Mouse (Mus musculus) layer of hippocampus, postnatal 10 days (tissue): ENCODE measurements around the gene B3gat3. TPM values are rescaled to one million over a fixed set of nuclear protein-coding genes. Genes with fewer than 3 reads are reported as not detected.
"Not testable (repeated sequence)": the region's sequence is repeated elsewhere in the genome, so short reads cannot be mapped to it uniquely, and the experiment has no call there.

Experiments used
- DNase-seq, 2 experiments: peaks; one replicate each; pipeline ENCODE4 v3.0.0; 2021; ENCODE audit warnings: low spot score in 2 of 2
- total RNA-seq, 2 experiments: library from RNA; stranded (reverse); gene quantifications; 2 replicates each; pipeline ENCODE4 v1.2.3; 2021

B3gat3 gene
- total RNA-seq, 2 experiments from 2014 or later: 121 to 130 TPM

DNA sequence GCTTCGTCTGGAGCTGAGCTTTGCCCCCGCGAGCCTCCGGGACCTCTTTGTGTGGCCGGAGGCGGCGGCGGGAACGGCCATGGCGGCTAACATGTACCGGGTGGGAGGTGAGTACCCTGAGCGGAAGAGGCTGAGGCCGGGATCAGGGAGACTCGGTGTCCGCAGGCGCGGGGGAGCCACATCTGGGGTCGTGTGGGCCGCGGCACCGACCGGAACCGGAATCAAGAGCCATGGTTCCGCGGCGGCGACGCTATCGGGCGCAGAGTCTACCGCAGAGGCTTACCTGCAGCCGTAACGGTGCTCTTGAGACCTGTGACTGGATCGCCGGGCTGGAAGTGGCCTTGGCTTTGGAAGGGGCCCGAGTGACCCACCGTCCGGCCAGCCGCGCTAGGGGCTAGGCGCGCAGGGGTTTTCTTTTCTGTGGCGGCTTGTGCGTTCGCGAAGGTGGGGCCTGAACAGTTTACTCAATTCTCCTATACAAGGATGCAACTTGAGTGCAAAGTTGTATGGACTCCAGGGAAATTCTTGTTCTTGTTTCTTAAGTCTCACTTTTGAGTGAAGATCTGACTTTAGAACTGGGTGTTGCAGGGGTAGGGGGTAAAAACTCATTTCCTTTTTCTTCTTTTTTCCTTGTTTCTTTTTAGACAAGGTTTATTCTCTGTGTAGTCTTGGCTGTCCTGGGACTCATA lies 22.2 kb downstream of the B3gat3 start:
- no peak for DNase-seq

DNA sequence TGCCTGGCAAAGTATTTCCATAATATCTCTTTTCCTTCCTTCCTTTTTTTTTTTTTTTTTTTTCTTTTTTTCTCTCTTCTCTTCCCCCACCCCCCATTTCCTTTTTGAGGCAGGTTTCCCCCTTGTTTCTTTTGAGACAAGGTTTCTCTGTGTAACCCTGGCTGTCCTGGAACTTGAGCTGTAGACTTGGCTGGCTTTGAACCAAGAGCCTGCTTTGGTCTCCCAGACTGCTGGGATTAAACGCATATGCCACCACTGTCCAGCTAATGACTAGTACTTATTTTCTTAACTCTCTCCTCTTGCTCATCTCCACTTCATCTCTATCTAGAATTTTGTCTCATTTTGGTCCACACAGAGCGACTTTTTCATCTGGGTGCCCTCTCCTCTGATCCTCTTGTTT lies 22.9 kb downstream of the B3gat3 start:
- DNase-seq: no peak

DNA sequence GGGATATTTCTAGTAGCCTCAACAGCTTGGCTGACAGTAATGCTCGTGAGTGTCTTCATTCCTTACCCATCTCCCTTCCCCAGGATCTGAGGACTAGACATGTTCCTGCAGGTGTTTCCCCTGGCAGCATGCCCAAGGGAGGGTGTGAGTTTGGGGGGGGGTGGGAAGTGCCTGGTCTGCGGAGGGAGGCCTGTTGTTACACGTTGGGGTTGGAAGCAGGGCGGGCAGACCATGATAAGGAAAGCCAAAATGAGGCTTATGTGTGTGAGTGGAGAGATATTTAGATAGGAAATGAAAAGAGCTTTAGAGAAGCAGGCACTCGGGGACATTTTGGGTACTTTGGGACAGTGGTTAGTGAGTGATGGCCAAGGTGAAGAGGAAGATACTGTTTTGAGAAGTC lies 23.9 kb downstream of the B3gat3 start:
- no peak for DNase-seq

DNA sequence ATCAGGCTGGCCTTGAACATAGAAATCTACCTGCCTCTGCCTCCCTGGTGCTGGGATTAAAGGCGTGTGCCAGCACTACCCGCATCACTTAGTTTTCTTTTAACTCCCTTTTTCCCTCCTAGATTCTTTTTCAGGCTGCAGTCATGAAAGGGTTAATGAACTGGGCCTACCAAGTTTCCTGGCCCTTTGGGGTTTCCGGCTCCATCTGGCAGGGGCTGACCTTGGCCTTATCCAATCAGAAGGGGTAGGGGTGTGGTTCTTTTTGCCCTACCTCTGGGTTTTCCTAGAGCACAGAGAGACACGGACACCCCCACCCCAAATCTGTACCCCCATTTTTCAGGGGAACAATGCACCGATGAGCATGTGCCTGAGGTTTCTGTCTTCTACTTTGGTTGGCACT lies 24.6 kb downstream of the B3gat3 start:
- DNase-seq: peak; percentile 62 to 69

DNA sequence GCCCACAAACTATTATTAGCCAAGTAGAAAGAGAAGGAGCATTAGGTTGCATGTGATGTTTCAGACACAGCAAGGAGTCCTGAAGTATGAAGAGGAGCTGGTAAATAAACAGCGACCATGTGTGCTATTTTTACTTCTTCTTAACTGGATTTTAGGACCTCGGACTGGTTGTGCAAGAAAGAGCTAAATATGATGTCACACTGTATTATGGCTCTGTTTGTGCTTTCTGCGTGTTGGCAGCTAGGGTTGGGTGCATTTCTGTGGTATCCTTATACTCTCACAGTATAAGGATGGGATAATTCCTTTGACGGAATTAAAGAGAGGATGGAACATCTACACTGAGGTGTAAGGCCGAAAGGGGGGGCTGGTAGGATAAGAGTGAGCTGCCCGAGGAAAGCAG lies 25.1 kb downstream of the B3gat3 start:
- no peak for DNase-seq

DNA sequence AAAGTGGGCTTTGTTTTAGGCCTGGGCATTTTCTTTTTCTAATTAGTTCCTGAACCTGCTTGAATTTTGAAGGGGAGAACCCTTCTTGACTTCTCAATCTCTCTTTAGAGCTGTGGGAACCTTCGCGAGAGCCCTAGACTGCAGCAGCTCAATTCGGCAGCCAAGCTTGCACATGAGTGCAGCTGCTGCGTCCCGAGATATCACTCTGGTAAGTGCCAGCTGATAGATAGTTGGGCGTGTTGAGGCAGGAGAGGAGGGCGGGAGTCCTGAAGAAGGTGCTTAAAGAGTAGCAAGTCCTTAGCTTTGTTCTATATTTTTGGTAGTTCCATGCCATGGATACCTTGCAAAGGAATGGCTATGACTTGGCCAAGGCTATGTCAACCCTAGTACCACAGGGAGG lies 26.8 kb downstream of the B3gat3 start:
- DNase-seq: no peak

DNA sequence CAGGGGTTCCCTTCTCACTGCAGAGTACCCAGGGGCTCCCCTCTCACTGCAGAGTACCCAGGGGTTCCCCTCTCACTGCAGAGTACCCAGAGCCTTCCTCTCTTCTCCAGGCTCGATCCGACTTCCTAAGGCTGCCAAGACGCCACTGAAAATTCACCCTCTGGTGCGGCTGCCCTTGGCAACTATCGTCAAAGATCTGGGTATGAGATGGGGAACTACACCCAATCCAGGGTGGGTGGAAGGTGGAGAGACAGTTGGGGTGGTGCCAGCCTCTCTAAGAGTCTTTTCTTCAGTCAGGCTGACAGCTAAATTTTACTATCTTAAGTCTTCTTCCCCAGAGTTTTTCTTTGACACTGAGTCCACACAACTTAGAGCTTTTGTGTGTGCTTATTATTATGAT lies 30.0 kb downstream of the B3gat3 start:
- DNase-seq: no peak

DNA sequence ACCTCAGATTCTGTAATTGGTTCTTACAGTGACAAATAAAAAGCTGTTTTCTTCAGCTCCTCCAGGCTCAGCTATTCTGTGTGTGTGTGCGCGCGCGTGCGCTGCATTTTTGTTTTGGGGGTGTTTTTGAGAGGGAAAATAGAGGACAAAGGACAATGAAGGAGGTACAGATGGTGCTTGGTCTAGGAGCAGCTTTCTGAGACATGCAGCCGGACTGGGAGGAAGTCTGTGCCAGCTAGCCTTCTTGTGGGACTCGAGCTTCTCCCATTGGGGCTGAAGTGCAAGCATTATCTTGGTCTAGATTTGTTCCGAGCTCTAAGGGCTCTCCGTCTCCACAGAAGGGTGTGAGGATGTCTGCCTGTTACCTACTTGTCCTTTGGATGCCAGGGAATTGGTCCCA lies 32.1 kb downstream of the B3gat3 start:
- peak; percentile 48 to 53 for DNase-seq

DNA sequence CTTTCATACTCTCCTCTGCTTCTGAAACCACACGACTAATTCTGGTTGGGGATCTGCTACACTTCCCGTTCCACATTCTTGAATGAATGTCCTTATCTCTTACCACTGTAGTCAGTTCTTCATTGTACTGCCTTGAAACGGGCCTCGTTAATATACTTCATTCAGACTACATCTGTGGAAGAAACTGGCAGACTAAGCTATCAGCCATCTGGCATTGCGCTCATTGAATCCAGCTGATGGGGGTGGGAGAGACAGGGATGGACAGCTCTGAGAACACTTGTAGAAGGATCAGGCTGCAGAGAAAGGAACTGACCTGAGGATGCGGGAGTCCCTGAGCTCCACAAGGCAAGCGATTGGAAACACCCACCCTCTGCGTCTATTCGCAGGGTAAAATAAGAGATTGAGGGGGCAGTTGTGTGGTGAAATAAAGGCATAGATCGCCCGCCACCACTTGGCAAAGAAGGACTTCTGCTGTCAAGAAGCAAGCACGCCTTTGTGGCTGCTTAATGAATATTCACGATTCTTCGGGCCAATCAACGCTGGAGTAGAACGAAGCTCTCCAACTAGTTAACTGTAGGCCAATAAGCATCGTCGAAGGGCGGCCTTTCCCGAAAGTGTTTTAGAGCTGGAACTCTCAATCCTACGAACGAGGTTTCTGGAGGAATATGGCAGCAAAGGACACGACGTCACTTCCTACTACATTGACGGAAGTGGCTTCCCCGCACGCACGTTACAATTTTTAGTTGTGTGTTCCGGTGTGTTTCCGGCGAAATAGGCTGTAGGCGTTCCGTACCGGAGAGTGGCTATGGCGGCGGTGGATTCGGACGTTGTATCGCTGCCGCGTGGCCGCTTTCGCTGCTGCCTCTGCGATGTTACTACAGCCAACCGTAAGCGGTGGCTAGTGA lies 33.2 kb downstream of the B3gat3 start, which contains the start of gene Tut1:
Gene Tut1, plus strand, starts transcription at position 713 of the 905 bp plus-strand sequence.
- peak; percentile 94 to 95 for DNase-seq

DNA sequence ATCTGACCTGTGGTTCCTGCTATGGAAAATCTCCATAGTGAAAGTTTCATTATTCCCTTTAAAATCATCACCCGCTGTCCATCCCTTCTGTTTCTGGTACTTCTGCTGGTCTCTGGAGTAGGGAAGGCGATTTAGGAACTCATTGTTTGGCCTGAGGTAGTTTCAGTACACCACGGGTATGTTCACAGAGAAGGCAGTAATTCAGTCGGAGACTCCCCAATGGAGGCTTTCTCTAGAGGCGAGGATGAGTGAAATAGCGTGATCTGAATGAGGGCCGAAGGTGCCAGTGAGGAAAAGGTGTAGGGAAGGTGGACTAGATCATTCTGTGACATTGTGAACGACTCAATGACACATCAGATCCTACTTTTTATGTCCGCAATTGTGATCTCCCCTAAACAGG lies 34.0 kb downstream of the B3gat3 start:
- DNase-seq: no peak

DNA sequence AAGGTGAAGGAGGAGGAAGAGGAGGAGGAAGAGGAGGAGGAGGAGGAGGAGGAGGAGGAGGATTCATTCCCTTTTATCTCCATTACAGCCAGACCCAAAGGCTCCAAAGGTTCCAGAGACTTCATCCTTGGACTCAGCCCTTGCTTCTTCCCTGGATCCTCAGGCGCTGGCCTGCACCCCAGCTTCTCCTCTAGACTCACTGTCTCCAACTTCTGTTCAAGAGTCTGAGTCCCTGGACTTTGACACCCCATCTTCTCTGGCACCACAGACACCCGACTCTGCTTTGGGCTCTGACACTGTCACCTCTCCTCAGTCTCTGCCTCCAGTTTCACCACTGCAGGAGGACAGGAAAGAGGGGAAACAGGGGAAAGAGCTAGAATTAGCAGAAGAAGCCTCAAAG lies 42.1 kb downstream of the B3gat3 start:
- no peak for DNase-seq

DNA sequence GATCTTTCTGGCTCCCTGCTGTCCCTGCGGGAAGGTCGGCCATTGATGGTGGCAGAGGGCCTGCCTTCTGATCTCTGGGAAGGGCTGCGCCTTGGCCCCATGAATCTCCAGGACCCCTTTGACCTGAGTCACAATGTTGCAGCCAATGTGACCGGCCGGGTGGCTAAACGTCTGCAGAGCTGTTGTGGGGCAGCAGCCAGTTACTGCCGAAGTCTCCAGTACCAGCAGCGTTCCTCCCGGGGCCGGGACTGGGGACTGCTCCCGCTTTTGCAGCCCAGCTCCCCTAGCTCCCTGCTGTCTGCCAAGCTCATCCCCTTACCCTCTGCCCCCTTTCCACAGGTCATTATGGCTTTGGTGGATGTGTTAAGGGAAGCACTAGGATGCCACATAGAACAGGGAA lies 44.9 kb downstream of the B3gat3 start:
- DNase-seq: no peak

DNA sequence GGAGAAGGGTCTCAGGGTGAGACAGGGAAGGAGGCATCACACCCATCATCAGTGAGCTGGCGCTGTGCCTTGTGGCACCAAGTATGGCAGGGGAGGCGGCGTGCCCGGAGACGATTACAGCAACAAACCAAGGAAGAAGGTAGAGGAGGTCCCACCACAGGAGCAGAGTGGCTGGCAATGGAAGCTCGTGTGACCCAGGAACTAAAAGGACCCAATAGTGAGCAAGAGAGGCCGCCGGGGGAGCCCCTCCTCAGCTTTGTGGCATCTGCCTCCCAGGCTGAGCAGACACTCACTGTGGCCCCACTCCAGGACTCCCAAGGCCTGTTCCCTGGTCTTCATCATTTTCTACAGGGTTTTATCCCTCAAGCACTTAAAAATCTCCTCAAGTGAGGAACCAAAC lies 45.6 kb downstream of the B3gat3 start:
- DNase-seq: peak in 1 of 2 experiments; percentile 50

DNA sequence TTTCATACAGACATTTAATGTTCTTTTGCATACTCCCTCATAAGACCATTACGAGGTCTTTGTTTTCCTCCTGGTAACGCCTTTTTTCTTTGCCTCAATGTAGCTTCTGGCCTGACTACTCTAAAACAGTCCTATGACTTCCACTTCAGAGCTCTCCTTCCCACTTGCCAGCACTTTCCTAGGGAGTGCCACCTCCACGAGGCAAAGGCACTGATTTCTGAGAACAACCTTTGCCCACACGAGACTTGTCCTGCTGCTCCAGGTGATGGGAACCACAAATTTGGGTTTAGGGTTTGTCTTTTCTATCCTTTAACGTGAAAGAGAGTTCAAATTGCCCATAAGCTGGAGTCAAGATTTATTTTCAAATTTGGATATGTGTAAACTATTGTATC lies 46.0 kb downstream of the B3gat3 start:
- no peak for DNase-seq

DNA sequence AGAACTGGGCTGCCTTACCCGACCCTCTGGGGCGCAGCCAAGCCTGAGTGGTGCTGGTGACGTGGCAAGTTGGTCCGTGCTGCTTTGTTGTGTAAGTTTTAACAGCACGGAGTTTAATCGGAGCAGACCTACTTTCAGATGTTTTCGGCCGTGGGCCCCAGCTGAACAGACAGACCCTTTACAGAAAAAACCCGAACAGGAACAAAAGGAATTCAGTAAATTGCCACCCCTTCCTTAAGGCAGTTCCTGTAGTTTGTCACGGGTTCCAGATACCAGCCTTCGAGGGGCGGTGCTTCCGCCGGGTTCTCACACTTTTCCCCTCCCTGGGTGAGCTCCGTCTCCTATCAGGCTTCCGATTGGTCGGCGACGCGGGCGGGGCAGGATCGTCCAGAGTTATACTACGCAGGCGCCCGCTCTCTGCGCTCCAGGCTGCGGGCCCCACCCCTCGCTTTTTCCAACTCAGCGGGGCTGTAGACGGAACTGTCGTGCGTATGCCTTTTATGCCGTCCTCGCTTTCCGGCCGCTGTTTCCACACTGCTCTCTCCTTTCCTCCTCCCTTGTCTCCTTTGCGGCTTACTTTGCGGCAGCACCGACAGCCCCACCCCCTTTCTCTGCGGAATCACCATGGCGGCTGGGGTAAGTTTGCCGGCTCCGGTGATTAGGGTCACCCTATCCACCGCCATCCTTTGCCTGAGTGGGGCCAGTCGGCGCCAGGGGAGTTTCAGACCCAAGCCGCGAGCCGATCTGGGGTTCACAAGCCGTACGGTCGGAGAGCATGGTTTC lies 46.6 kb downstream of the B3gat3 start, which contains the start of gene Eef1g:
Gene Eef1g, plus strand, starts transcription at position 452 of the 783 bp plus-strand sequence.
- DNase-seq: peak; percentile 96 to 98

DNA sequence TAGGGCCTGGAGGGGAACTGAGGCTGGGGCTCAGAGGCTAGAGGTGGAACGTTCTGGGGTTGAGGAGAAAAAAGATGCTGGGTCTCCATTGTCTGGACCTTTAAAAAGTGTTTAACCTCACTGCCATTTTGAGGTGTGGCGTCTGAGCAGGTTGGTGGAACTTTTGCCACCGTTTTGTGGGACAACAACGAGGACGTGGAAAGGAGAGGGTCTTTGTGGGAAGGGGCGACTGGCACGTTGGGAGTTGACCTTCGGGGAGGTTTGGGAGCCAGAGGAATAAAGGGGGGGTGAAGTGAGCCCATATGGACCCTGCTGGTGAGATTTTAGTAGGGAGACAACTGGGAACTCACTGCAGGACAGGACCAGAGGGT lies 47.2 kb downstream of the B3gat3 start:
- no peak for DNase-seq

DNA sequence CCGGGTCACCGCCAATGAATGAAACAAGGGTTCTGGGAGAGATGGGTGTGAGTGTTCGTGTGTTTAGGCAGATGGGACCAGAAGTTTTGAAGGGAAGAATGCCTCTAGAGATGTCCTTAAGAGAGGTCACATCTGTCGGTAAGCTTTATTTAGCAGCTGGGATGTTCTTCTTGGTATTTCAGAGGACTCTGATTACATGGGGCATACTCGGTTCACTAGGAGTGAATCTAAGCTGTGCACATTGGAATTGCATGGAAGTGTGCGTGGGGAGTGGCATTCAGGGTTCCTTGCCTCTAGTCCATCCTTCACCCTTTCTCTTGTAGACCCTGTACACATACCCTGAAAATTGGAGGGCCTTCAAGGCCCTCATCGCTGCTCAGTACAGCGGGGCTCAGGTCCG lies 47.7 kb downstream of the B3gat3 start:
- DNase-seq: no peak

DNA sequence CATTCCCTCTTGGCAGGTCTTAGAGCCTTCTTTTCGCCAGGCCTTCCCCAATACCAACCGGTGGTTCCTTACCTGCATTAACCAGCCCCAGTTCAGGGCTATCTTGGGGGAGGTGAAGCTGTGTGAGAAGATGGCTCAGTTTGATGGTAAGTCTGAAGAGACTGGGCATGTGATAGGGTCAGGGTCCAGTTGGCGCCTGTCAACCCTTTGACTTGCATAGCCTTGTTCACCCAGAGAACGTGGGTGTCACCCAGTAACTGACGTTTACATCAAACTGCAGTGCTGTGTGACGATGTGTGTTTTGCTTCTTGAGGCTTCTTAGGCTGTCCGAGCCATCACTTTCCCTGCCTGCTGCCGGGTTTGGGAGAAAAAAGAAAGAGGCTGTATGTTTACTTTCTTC lies 52.3 kb downstream of the B3gat3 start:
- DNase-seq: not testable (repeated sequence)

DNA sequence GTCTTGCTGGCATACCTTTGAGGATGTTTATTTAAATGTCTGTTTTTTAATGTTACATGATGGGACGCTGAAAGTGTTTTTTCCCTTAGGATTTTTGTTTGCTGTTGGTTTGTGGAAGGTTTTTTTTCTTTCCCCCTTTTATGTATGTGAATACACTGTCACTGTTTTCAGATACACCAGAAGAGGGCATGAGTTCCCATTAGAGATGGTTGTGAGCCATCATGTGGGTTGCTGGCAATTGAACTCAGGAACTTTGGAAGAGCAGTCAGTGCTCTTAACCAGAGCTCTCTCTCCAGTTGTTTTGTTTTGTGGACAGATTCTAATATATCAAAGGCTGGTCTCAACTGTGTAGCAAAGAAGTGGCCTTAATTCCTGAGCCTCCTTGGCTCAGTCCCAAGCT lies 54.5 kb downstream of the B3gat3 start:
- no peak for DNase-seq

DNA sequence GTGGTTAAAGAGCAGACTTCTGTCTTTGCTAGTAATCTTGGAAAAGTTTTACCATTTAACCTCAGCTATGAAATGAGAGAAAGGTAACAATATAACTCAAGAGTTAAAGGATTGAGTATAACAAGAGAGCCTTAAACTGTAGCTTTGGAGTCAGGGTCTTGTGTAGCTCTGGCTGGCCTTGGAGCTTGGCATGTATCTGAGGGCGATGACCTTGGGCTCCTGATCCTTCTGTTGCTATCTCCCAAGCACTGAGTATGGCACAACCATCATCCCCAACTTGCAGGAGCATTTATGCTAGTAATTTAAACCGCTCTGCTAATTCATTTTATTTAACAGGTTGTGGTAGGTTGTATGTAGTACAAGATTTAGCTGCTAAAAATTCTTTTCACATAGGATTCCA lies 55.3 kb downstream of the B3gat3 start:
- no peak for DNase-seq

DNA sequence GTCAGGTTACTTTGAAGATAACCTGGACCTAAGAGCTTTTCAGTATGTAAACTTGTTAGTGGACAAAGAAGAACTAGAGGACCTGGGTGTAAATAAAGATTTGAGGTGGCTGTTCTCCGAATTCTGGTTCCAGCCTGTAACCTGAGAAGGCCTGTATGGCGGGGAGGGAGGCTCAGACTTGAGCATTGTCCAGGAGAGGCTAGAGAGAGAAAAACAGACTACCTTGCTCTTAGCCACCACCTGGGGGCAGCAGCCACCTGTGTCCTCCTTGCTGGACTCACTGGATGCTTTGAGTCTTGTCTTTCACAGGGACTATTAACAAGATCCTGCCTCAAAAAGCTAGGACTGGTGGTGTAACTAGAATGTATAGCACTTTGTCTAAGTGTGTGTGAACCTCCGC lies 56.4 kb downstream of the B3gat3 start:
- peak in 1 of 2 experiments; percentile 40 for DNase-seq
